Mouse (Mus musculus): Measurements from ENCODE around the gene Nos3.
A peak's percentile ranks its signal among the peaks of the same experiment; 100 is the strongest.

The Nos3 gene

GRCm38 (mm10) chr5:24344477-24345051 is 20.0 kb upstream of the Nos3 start:
- peak; percentile 75 for DNase-seq (ENCODE audit: low read depth, low spot score)

DNA sequence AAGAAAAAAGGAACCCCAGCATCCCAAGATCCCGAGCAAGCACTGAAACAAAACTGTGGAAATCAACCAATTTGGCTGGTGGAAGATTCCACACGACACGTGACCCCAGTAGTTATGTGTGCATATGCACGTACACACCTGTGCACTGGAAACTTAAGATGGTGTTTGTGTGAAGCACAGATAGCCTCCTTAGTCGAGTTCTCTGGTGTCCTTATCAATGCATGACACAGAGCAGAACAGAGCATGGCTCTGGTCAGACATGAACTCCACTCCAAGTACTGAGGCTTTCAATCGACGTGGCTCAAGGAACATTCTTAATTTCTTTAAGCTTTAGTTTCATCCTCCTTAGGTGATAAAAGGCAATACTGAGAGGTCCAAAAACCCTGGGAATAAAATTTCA is 18.3 kb upstream of the Nos3 start:
- no peak for DNase-seq (ENCODE audit: low read depth, low spot score)

- DNase-seq (ENCODE audit: low read depth, low spot score), result no peak
Measured at GRCm38 (mm10) chr5:24347186-24347875, 17.3 kb upstream of the Nos3 start.

- peak; percentile 92 for DNase-seq (ENCODE audit: low read depth, low spot score)
Measured at GRCm38 (mm10) chr5:24348128-24348527, 16.5 kb upstream of the Nos3 start.

- DNase-seq (ENCODE audit: low read depth, low spot score), result no peak
Measured at GRCm38 (mm10) chr5:24348546-24348945, 16.1 kb upstream of the Nos3 start.

DNA sequence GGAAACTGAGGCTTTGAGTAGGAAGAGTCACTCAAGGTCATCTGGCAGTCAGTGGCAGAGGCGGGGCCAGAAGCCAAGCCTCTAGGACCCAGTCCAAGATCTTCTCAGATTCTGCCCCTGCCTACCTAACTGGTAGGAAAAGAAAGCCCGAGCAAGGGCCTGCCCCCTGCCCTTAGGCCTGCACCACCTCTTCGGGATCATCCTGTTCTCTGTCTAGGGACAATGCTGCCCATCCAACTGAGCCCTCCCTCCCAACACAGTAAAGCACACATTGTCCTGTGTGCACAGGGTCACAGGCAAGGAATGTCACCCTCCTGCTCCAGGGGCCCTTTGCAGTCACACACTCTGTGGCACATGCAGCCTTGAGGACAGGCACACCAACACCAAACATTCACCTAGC is 14.5 kb upstream of the Nos3 start:
- DNase-seq (ENCODE audit: low read depth, low spot score), result no peak

DNA sequence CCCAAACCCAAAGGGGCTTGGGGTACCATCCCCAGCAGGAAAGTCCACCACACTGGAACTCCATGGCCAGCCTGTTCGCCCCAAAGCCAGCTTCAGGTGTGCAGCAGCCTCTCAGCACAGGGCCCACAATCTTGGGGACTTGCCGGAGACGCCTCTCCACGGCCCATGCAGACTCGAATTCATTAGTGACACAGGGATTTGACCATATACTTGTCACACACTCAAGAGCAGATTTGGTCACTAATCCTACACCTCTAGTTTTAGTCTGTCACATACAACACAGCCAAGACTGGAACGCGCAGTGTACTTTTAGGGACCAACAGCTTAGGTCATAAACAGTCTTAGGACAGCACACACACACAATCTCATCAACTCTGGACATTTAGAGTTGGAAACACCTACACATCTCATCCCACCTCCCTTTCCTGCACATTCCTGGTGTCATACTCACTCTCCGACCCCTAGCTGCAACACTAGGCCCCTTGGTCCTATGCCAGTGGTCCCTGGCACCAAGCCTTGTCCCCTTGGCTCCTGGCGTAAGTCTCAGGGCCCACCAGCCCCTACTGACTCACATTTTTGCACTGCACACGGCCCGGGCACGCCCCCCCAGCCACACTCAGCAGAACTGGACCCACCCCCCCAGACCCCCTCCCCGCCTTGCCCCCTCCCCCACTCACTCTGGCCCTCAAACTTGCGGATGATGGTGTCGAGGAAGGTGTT is 13.9 kb upstream of the Nos3 start:
- no peak for DNase-seq (ENCODE audit: low read depth, low spot score)

- DNase-seq (ENCODE audit: low read depth, low spot score), result no peak
Measured at GRCm38 (mm10) chr5:24351278-24351677, 13.3 kb upstream of the Nos3 start, which contains the start of gene Kcnh2. Gene Kcnh2 (minus strand): TSS chr5:24351604.

DNA sequence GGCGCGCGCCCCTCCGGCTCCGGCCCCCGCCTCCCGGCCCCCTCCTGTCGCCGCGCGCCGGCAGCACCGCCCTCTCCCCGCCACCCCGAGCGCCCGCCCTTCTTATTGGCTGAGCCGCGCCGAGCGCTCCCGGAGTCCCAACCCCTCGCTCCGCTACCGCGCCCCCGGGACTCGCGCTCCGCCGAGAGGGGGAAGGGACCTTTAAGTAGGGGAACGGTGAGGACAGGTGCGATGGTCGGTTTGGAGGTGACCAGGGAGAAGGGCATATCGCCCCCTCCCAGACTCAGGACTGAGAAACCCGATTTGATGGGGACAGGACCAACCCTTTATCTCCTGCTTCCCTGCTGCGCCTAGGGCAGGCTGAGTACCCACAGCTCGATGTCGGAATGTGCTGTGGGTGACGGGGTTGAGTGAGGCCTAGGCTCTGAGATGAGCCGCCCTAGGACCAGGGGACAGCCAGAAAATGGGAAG is 12.9 kb upstream of the Nos3 start:
- DNase-seq (ENCODE audit: low read depth, low spot score), result peak; percentile 68

DNA sequence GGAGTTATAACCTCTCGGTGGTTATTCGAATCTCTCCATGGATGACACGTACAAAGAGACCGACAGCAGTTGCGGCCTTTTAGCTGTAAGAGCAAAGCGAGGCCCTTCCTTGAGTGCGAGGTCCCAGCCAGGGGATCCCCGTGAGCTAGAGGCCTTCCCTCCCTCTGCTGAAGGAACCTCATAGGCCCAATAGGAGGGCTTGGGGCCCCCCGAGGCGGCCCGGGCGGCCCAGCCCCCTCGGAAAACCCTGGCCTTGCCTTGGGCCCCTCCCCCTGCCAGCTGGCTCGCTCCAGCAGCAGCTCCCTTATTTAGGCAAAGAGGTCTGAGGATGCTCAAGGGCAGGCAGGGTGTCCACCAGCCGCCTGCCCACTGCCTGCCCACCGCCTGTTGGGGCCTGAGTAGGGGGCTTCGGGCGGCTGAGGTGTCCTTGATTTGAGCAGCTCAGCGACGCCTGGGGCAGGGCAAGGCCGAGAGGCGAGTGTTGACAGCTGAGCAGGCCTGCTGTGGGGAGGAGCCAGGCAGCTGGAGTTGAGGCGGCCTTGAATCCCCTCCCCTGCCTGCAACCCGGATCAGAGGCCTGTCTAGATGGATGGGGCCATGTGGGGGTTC is 12.3 kb upstream of the Nos3 start:
- DNase-seq (ENCODE audit: low read depth, low spot score), result no peak

DNA sequence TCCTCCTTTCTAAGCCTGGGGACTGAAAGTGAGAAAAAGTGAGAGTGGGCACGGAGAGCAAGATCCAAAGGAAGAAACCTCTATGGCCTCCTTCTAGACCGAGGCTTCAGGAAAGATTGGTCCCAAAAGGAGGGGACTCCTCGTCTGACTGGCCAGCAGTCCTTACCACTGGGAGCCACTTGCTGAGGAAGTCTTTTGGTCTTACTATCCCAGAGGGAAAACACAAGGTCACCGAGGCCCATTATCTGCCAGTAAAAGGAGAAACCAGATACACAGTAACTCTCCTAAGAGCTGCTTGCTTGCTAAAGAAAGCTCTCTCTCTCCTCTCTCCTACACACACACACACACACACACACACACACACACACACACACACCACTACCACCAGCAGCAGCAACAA is 11.3 kb upstream of the Nos3 start:
- DNase-seq (ENCODE audit: low read depth, low spot score), result no peak

GRCm38 (mm10) chr5:24356764-24357163 is 7.8 kb upstream of the Nos3 start:
- DNase-seq (ENCODE audit: low read depth, low spot score), result no peak

DNA sequence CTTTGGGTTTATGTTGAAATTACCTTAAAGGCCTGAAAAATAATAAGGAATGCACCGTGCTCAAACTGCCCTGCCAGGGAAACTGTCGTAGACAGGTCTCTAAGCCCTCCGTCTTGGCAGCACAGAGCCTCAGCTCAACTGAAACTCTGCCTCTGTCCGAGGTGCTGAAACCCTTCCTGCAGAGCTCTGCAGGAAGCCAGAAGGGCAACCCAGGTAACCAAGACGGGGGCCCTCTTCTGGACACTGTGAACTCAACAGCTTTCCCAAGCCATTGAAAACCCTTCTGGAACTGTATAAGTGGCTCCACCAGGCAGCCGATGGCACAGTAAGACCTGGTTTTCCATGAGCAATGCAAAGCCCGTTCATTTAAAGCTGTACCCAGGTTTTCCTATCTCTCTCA is 7.1 kb upstream of the Nos3 start:
- peak; percentile 88 for DNase-seq (ENCODE audit: low read depth, low spot score)

DNA sequence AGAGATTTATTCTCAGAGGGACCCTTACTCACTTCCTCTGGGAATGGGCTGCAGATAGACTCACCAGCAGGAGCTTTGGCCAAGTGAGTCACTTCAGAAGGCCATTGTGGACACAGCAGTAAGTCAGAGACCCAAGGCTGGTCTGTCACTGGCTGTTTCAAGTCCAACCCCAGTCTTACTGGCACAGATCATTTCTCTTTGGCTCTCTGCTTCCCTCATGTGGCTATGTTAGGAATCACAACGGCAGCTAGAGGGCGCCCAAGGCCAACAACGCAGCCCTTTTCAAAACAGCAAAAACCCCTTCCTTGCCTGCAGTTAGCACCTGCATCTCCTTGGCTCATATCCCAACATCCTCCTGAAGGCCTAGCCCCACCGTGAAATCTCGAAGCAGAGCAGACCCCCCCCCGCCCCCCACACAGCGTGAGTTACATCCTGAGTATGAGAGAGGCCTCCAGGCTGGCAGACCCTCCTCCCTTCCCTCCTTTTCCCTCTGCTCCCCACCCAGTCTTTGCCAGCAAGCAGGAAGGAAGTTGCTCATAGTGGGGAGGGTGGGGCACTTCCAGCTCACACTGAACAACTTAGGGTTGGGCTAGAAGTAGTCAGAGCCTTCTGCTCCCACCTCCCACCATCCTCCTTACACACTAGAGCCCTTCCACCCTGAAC is 3.7 kb upstream of the Nos3 start:
- DNase-seq (ENCODE audit: low read depth, low spot score), result peak; percentile 82

DNA sequence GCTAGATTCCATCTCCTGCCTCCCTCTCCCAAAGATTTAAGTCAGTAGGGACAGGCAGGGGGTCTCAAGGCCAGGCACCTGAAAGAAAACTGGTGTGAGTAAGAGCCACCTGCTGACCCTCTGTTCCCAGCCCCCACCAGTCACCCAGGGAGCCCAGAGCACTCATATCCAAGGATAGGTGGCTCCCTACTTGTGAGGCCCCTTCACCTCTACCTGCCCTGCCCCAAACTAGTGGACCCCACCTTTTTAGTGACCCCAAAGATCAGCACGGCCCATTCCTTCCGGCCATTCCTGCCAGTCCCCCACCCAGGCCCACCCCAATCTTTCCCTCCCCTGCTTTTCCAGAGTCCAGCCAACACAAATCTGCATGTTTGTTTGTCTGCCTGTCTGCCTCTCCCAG is 1.1 kb upstream of the Nos3 start:
- no peak for DNase-seq (ENCODE audit: low read depth, low spot score)

DNA sequence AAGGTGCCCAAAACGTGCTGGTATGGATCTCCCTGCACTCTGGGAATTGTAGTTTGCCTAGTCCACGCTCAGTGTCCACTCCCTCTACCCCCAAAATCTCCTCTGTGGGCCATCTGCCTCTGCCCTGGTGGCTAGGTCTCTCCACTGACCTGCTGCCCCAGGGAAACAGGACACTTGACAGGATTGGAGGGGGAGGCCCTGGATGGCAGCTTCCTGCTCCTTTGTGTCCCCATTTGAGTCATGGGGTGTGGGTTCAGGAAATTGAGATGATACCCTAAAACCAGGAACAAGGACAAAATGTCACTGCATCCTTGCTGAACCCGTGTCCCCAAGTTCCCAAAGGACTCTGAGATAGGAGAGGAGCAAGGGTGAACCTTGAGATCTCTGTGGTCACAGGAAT is 549 bp upstream of the Nos3 start:
- no peak for DNase-seq (ENCODE audit: low read depth, low spot score)

DNA sequence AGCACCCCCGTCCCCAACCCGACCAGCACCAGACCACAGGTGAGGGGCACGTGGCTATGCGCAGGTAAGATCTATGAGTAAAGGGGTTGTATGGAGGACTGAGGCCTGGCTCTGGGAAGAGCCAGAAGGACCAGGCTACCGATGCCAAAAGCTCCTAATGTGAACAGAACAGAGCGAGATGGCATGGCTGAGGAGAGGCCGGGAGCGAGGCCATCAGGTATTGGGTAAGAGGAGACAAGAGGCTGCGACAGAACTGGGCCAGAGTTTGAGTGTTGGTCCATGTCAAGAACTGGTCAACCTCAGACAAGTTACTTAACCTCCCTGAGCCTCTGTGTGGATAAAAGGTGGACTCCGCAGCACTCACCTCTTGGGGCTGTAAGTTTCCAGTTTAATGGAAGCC is 353 bp downstream of the Nos3 start:
- no peak for DNase-seq (ENCODE audit: low read depth, low spot score)

GRCm38 (mm10) chr5:24365528-24365927 is 918 bp downstream of the Nos3 start:
- no peak for DNase-seq (ENCODE audit: low read depth, low spot score)

GRCm38 (mm10) chr5:24366426-24366825 is 1.8 kb downstream of the Nos3 start:
- DNase-seq (ENCODE audit: low read depth, low spot score), result no peak

GRCm38 (mm10) chr5:24369767-24370166 is 5.2 kb downstream of the Nos3 start:
- no peak for DNase-seq (ENCODE audit: low read depth, low spot score)

DNA sequence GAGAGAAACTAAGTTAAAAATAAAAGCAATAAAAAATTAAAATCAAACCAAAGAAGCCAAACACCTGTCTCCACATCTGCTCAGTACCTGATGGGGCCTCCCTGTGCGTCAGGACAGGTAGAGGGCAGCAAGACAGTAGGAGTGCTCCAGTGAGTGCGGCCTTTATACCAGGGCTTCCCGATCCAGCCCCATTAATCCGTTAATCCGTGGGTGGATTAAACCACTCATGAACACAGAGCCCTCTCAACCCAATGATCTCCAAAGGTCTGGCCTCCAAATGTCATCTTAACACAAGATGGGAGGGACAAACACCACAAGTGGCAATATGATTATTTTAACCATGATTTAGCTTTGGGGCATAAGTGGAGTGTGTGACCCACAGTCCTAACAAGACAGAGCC is 9.2 kb downstream of the Nos3 start:
- no peak for DNase-seq (ENCODE audit: low read depth, low spot score)

DNA sequence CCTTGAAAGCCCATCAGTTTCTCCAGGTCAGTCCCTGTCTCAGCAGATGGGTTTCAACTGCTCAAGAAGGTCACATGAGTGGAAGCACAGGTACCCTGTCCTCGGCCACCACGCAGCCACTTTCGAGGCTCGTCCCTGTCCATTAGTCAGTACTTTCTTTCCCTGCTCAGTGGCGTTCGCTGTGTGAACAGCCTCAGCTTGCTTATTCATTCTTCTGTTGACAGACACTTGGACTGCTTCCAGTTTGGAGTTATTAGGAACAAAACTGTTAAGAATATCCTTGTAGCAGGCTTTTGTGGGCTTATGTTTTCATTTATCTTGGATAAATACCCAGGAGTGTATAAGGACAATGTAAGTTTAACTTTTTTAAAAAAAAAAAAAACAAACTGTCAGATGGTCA is 9.6 kb downstream of the Nos3 start:
- no peak for DNase-seq (ENCODE audit: low read depth, low spot score)

Measured in CD4-positive helper T cell, adult 2 months (primary cell).